Mouse (Mus musculus) heart, embryonic 16.5 days (tissue): ENCODE data around the gene Ncoa3. TPM values are rescaled to one million over a fixed set of nuclear protein-coding genes. Genes with fewer than 3 reads are reported as not detected.
"Not testable (repeated sequence)": the region's sequence is repeated elsewhere in the genome, so short reads cannot be mapped to it uniquely, and the experiment has no call there.

ENCODE experiments used
- ATAC-seq: fragments of 200-750 bp; cut with Nextera tagmentation; replicated peaks from 2 replicates; pipeline ENCODE4 v1.8.0; 2017; ENCODE audit warnings: moderate number of reproducible peaks; ENCODE audit not compliant: insufficient read depth, low FRiP score; ENCODE audit errors: extremely low read depth
- H3K27ac ChIP-seq: fragments of 300-500 bp; sonication (generic); 2 replicates; pipeline ENCODE4 v1.5.1; 2014; ENCODE audit warnings: mild to moderate bottlenecking, low read length, control low read depth, moderate library complexity
- H3K27me3 ChIP-seq: fragments of 300-500 bp; sonication (generic); 2 replicates; pipeline ENCODE4 v1.6.1; 2014; ENCODE audit warnings: low read length, mixed read lengths; ENCODE audit not compliant: control insufficient read depth, insufficient read depth
- H3K36me3 ChIP-seq: fragments of 300-500 bp; sonication (generic); 2 replicates; pipeline ENCODE4 v1.6.1; 2014; ENCODE audit not compliant: control insufficient read depth, insufficient read depth
- H3K4me1 ChIP-seq: fragments of 300-500 bp; sonication (generic); 2 replicates; pipeline ENCODE4 v1.6.1; 2014; ENCODE audit warnings: low read length, mixed read lengths; ENCODE audit not compliant: control insufficient read depth, insufficient read depth
- H3K4me2 ChIP-seq: fragments of 300-500 bp; sonication (generic); 2 replicates; pipeline ENCODE4 v1.6.1; 2014; ENCODE audit warnings: low read depth, mild to moderate bottlenecking, control low read depth, low read length
- H3K4me3 ChIP-seq: fragments of 300-500 bp; sonication (generic); 2 replicates; pipeline ENCODE4 v1.5.1; 2014; ENCODE audit warnings: mild to moderate bottlenecking, control low read depth, low read length
- H3K9ac ChIP-seq: fragments of 300-500 bp; sonication (generic); 2 replicates; pipeline ENCODE4 v1.6.1; 2014; ENCODE audit warnings: low read length, control low read depth
- H3K9me3 ChIP-seq: fragments of 300-500 bp; sonication (generic); replicated peaks from 2 replicates; pipeline ENCODE4 v1.6.1; 2016; ENCODE audit warnings: low read length; ENCODE audit not compliant: control insufficient read depth
- WGBS: fragments of 180-500 bp; shearing (Covaris S2); extraction: QIAGEN DNeasy Blood & Tissue Kit; methylation state at CpG from one replicate; pipeline ENCODE4 v1.1.7; 2014; 5-methylcytosine and 5-hydroxymethylcytosine counted together
- polyA plus RNA-seq: library from polyadenylated mRNA; unstranded; fragments of >200 nt; fragmentation: Nextera tagmentation; extraction: Ambion mirVana; gene quantifications from 2 replicates; pipeline ENCODE4 v1.2.1, GENCODE M21; 2015

Ncoa3 gene
- 9.5 and 9.9 TPM in 2 replicates for polyA plus RNA-seq

- Histone ChIP-seq H3K4me2 (peak within 1 kb of the TSS; percentile 98), H3K27ac (peak within 1 kb of the TSS; percentile 85), H3K9me3 (no peaks in the 10 kb centered on the region), H3K4me1 (peaks cover 8% of the 10 kb centered on the region), H3K36me3 (0 out of 2 replicates have a peak, but pooled peaks cover 2% of the 10 kb centered on the region), H3K9ac (peak within 1 kb of the TSS; percentile 95), H3K27me3 (no peaks in the 10 kb centered on the region), H3K4me3 (peak within 1 kb of the TSS; percentile 93)
- 2% methylated on average over 96 of the region's 103 CpGs for WGBS
- ATAC-seq: peak; percentile 97
Measured at GRCm38 (mm10) chr2:165992270-165993172, at the start of gene Ncoa3. Ncoa3 (plus strand) TSS chr2:165992636.

- Histone ChIP-seq H3K4me3 (no peak overlapping the region), H3K27ac (no peak overlapping the region), H3K9me3 (peaks cover 7% of the 10 kb centered on the region), H3K36me3 (no peaks in the 10 kb centered on the region), H3K4me2 (no peak overlapping the region), H3K27me3 (no peaks in the 10 kb centered on the region), H3K4me1 (peaks cover 2% of the 10 kb centered on the region; the same call in 1 of the 2 replicates), H3K9ac (no peak overlapping the region)
- 96% methylated on average over 2 of the region's 2 CpGs for WGBS
- no peak for ATAC-seq
Measured at GRCm38 (mm10) chr2:165943113-165943512, 49.3 kb upstream of the Ncoa3 start.

GRCm38 (mm10) chr2:165944576-165945351 lies 47.7 kb upstream of the Ncoa3 start:
- WGBS: 74% methylated on average over 11 of the region's 11 CpGs

GRCm38 (mm10) chr2:165946046-165946564 lies 46.3 kb upstream of the Ncoa3 start:
- Histone ChIP-seq H3K27ac (no peak overlapping the region), H3K4me1 (0 out of 2 replicates have a peak, but pooled peaks cover 2% of the 10 kb centered on the region), H3K4me2 (no peak overlapping the region), H3K4me3 (no peak overlapping the region), H3K9ac (no peak overlapping the region), H3K36me3 (no peaks in the 10 kb centered on the region), H3K27me3 (no peaks in the 10 kb centered on the region), H3K9me3 (peaks cover 7% of the 10 kb centered on the region)
- WGBS: 84% methylated on average over 1 of the region's 1 CpGs
- ATAC-seq: no peak

More at GRCm38 (mm10) chr2:165944576-165945351, 47.7 kb upstream of the Ncoa3 start:
- no peak for ATAC-seq
- H3K27me3 ChIP-seq: no peaks in the 10 kb centered on the region
- peaks cover 7% of the 10 kb centered on the region for H3K9me3 ChIP-seq
- H3K36me3 ChIP-seq: no peaks in the 10 kb centered on the region
- no peak overlapping the region for H3K4me2 ChIP-seq
- 0 out of 2 replicates have a peak overlapping the region, but pooled peaks have one; percentile 4 for H3K27ac ChIP-seq
- H3K9ac ChIP-seq: no peak overlapping the region
- H3K4me3 ChIP-seq: no peak overlapping the region
- 0 out of 2 replicates have a peak, but pooled peaks cover 2% of the 10 kb centered on the region for H3K4me1 ChIP-seq

- H3K4me3 ChIP-seq: no peak overlapping the region
- no peaks in the 10 kb centered on the region for H3K36me3 ChIP-seq
- H3K4me1 ChIP-seq: peaks cover 8% of the 10 kb centered on the region
- H3K9ac ChIP-seq: no peak overlapping the region
- no peak overlapping the region for H3K4me2 ChIP-seq
- no peak for ATAC-seq
- 42% methylated on average over 1 of the region's 1 CpGs for whole genome bisulfite sequencing
- H3K9me3 ChIP-seq: peaks cover 7% of the 10 kb centered on the region
- H3K27ac ChIP-seq: no peak overlapping the region
- no peaks in the 10 kb centered on the region for H3K27me3 ChIP-seq
Measured at GRCm38 (mm10) chr2:165948007-165948406, 44.4 kb upstream of the Ncoa3 start.

GRCm38 (mm10) chr2:165948785-165949184 lies 43.7 kb upstream of the Ncoa3 start:
- not testable (repeated sequence) for H3K4me2 ChIP-seq, H3K4me3 ChIP-seq, H3K36me3 ChIP-seq, H3K9me3 ChIP-seq, H3K27ac ChIP-seq, H3K27me3 ChIP-seq, H3K9ac ChIP-seq, ATAC-seq, H3K4me1 ChIP-seq
- 74% methylated on average over 1 of the region's 1 CpGs for WGBS

- Histone ChIP-seq H3K4me3 (no peak overlapping the region), H3K4me1 (peaks cover 8% of the 10 kb centered on the region), H3K4me2 (no peak overlapping the region), H3K27ac (no peak overlapping the region), H3K36me3 (no peaks in the 10 kb centered on the region), H3K9ac (no peak overlapping the region), H3K9me3 (no peaks in the 10 kb centered on the region), H3K27me3 (no peaks in the 10 kb centered on the region)
- 51% methylated on average over 3 of the region's 3 CpGs for WGBS
- ATAC-seq: 0 out of 2 replicates have a peak, but pooled peaks have one; percentile 41
Measured at GRCm38 (mm10) chr2:165949719-165950118, 42.7 kb upstream of the Ncoa3 start.

- H3K36me3 ChIP-seq: no peaks in the 10 kb centered on the region
- H3K9ac ChIP-seq: peak overlapping the region; percentile 45
- no peak overlapping the region for H3K4me3 ChIP-seq
- peak overlapping the region; percentile 32; the same call in 1 of the 2 replicates for H3K27ac ChIP-seq
- H3K27me3 ChIP-seq: no peaks in the 10 kb centered on the region
- WGBS: 43% methylated on average over 12 of the region's 12 CpGs
- H3K4me1 ChIP-seq: peaks cover 14% of the 10 kb centered on the region
- ATAC-seq: 0 out of 2 replicates have a peak, but pooled peaks have one; percentile 25
- 0 out of 2 replicates have a peak overlapping the region, but pooled peaks have one; percentile 7 for H3K4me2 ChIP-seq
- no peaks in the 10 kb centered on the region for H3K9me3 ChIP-seq
Measured at GRCm38 (mm10) chr2:165951432-165952068, 40.9 kb upstream of the Ncoa3 start.
